Mouse (Mus musculus): ENCODE data around the gene Srsf3. TPM values are rescaled to one million over a fixed set of nuclear protein-coding genes. Genes with fewer than 3 reads are reported as not detected.

The Srsf3 gene
- total and polyA plus RNA-seq, 3 experiments = 64.5 to 84.9 (median 84.5) TPM

DNA sequence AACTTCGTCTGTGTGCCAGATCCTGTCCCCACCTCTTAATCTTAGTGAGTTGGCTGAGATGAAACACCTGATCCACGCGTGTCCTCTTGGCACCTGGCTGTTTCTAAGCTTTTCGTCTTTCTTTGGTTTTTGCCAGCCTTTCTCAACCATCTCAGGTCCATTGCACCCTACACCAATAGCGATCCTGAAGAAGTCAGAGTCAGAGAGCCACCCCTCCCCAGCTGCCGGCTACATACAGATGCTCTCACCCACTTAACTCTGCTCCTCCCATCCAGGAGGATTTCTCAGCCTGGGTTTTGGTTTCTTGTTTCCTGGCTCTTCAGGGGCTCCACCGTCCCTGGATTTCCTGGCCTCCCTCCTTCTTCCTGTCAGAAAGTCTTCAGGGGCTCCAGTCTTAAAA, 13.0 kb upstream of the Srsf3 start:
- H3K36me3 ChIP-seq (ENCODE audit: control insufficient read depth, insufficient read depth, low read length) = no peaks in the 10 kb centered on the region
- H3K27me3 ChIP-seq (ENCODE audit: control insufficient read depth, insufficient read depth, low read length) = no peaks in the 10 kb centered on the region
- no peak overlapping the region for H3K27ac ChIP-seq
- DNase-seq = no peak
- TF ChIP-seq POLR2A (IDR thresholded peaks at IDR 0.05; ENCODE audit: insufficient read depth, low read depth, low read length) (no peak), EP300 (IDR thresholded peaks at IDR 0.05; ENCODE audit: insufficient read depth, low read depth, low read length) (no peak), CTCF (IDR thresholded peaks at IDR 0.05) (no peak)
- no peak overlapping the region for H3K9ac ChIP-seq (ENCODE audit: low read depth, low read length)
- intact Hi-C loops (cut with DNase I) = no loop called here
- H3K4me1 ChIP-seq (ENCODE audit: control insufficient read depth, insufficient read depth, low read length) = no peaks in the 10 kb centered on the region; the same call in 1 of the 2 replicates
- 66% methylated on average over 7 of the region's 7 CpGs for WGBS
- H3K4me3 ChIP-seq = no peak overlapping the region
- no peaks in the 10 kb centered on the region for H3K79me2 ChIP-seq (replicated peaks; ENCODE audit: control insufficient read depth, insufficient read depth, low read length)

DNA sequence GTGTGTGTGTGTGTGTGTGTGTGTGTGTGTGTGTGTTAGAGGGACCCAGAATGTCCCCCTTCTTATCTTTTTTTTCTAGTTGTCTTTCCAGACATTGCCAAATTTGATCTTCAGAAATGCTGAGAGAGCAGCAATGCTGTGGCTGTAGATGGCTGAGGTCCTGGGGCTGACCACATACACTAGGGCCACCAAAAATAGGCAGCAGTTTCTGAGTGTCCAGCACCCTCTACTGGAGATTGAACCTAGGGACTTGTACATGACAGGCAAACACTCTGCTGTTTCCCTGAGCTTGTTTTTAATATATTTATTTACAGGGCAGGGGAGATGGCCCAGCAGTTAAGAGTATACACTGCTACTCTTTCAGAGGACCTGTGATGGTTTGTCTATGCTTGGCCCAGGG, 12.0 kb upstream of the Srsf3 start:
- Histone ChIP-seq H3K9ac (ENCODE audit: low read depth, low read length) (no peak overlapping the region), H3K27me3 (ENCODE audit: control insufficient read depth, insufficient read depth, low read length) (no peaks in the 10 kb centered on the region), H3K4me1 (ENCODE audit: control insufficient read depth, insufficient read depth, low read length) (peaks cover 1% of the 10 kb centered on the region), H3K79me2 (replicated peaks; ENCODE audit: control insufficient read depth, insufficient read depth, low read length) (no peaks in the 10 kb centered on the region), H3K4me3 (no peak overlapping the region), H3K36me3 (ENCODE audit: control insufficient read depth, insufficient read depth, low read length) (no peaks in the 10 kb centered on the region), H3K27ac (no peak overlapping the region)
- TF ChIP-seq CTCF (IDR thresholded peaks at IDR 0.05) (peak; percentile 59), POLR2A (IDR thresholded peaks at IDR 0.05; ENCODE audit: insufficient read depth, low read depth, low read length) (no peak), EP300 (IDR thresholded peaks at IDR 0.05; ENCODE audit: insufficient read depth, low read depth, low read length) (peak; percentile 40; the same call in 1 of the 2 replicates)
- DNase-seq = no peak
- intact Hi-C loops (cut with DNase I) = loop anchor here (5.0 kb wide), 2 partner anchors 33 to 88 kb away; no protein-coding TSS in a partner anchor

DNA sequence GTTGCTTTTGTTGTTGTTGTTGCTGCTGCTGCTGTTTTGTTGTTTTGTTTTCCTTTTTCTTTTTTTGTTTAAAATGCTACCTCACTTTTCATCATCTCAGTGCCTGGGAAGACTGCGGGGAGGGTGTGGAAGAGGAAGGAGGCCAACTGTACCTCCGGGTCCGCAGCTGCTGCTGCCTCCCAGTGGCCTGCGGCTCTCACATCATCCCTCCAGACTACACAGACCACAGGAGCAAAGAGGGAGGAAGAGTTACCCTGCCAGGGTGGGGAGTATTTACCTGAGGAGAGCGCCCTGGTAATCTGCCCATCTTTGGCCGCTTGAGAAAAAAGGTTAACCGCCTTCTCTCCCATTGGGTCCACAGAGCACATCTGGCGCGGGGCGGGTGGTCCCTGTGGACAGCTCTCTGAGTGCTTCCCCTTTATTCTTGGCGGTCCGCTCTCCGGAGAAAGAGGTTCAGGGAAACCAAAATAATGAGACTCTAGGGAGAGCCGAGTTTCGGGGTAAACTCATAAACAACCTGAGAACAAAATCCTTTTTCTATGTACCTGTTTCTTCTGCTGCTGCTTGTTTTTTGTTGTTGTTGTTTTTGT, 10.1 kb upstream of the Srsf3 start:
- Histone ChIP-seq H3K27ac (no peak overlapping the region), H3K4me3 (no peak overlapping the region), H3K4me1 (ENCODE audit: control insufficient read depth, insufficient read depth, low read length) (peaks cover 1% of the 10 kb centered on the region), H3K9ac (ENCODE audit: low read depth, low read length) (no peak overlapping the region), H3K27me3 (ENCODE audit: control insufficient read depth, insufficient read depth, low read length) (no peaks in the 10 kb centered on the region), H3K36me3 (ENCODE audit: control insufficient read depth, insufficient read depth, low read length) (no peaks in the 10 kb centered on the region), H3K79me2 (replicated peaks; ENCODE audit: control insufficient read depth, insufficient read depth, low read length) (no peaks in the 10 kb centered on the region)
- 0 out of 2 replicates have a peak, but pooled peaks have one; percentile 45 for TF ChIP-seq EP300 (IDR thresholded peaks at IDR 0.05; ENCODE audit: insufficient read depth, low read depth, low read length)
- peak; percentile 70 for TF ChIP-seq CTCF (IDR thresholded peaks at IDR 0.05)
- no peak for TF ChIP-seq POLR2A (IDR thresholded peaks at IDR 0.05; ENCODE audit: insufficient read depth, low read depth, low read length)
- 21% methylated on average over 15 of the region's 15 CpGs for WGBS
- intact Hi-C loops (cut with DNase I) = loop anchor here (5.0 kb wide), 2 partner anchors 35 to 90 kb away; no protein-coding TSS in a partner anchor
- DNase-seq = peak; percentile 42 to 53

DNA sequence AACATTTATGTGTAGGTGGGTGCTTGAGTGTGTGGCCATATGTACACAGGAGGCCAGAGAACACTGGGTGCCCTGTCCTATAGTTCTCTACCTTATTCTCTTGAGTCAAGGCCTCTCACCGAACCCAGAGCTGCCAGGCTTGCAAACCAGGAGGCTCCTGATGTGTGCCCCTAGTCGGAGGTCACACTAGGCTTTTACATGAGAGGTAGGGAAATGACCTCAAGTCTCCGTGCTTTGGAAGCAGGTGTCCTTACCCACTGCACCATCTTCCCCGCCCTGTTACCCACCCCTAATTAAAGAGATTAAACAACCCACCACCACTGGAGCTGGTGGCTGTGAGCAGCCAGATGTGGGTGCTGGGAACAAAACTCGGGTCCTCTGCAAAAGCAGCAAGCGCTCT, 9.1 kb upstream of the Srsf3 start:
- Histone ChIP-seq H3K9ac (ENCODE audit: low read depth, low read length) (no peak overlapping the region), H3K27me3 (ENCODE audit: control insufficient read depth, insufficient read depth, low read length) (no peaks in the 10 kb centered on the region), H3K4me1 (ENCODE audit: control insufficient read depth, insufficient read depth, low read length) (peaks cover 1% of the 10 kb centered on the region), H3K36me3 (ENCODE audit: control insufficient read depth, insufficient read depth, low read length) (no peaks in the 10 kb centered on the region), H3K79me2 (replicated peaks; ENCODE audit: control insufficient read depth, insufficient read depth, low read length) (no peaks in the 10 kb centered on the region), H3K27ac (no peak overlapping the region), H3K4me3 (no peak overlapping the region)
- DNase-seq = no peak
- TF ChIP-seq CTCF (IDR thresholded peaks at IDR 0.05) = no peak
- no peak for TF ChIP-seq EP300 (IDR thresholded peaks at IDR 0.05; ENCODE audit: insufficient read depth, low read depth, low read length)
- TF ChIP-seq POLR2A (IDR thresholded peaks at IDR 0.05; ENCODE audit: insufficient read depth, low read depth, low read length) = no peak
- intact Hi-C loops (cut with DNase I) = loop anchor here (5.0 kb wide), 2 partner anchors 36 to 91 kb away; no protein-coding TSS in a partner anchor
- 90% methylated on average over 6 of the region's 6 CpGs for WGBS

DNA sequence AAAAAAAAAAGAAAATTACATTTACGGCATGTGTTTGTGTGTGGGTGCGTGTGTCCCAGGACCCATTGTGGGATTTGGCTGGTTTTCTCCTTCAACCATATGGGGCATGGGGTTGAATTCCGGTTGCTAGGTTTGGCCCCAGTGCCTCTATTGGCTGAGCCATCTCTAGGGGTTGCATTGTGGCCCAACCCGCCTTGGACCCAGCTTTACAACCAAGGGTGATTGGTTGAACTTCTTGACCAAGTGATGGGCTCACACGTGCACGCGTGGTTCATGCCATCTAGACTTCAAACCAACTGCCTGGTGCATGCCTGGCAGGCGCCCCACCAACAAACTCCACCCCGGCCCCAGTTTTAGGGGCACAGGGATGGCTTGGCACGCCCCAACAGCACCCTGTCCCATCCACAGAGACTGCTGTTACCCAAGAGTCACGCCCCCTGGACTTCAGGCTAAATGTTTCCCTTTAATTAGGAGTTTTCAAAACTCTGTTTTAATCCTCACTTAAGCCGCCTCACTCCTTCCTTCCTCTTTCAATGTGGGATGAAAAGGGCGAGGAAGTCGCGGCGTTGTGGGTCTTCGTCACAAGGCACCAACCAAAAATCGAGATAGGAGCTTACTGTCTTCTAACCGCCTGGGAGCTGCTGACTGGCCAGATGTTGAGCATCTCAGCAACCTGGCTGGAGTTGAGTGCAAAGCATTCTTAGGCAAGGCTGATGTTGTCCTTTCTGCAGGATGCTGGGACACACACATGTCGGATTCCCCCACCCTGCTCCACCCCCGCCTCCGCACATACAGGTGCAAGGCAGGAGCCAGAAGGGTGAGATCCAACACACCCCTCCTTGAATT, 8.2 kb upstream of the Srsf3 start:
- intact Hi-C loops (cut with DNase I) = loop anchor here (5.0 kb wide), 2 partner anchors 37 to 92 kb away; no protein-coding TSS in a partner anchor
- TF ChIP-seq EP300 (IDR thresholded peaks at IDR 0.05; ENCODE audit: insufficient read depth, low read depth, low read length) (no peak), POLR2A (IDR thresholded peaks at IDR 0.05; ENCODE audit: insufficient read depth, low read depth, low read length) (no peak), CTCF (IDR thresholded peaks at IDR 0.05) (no peak)
- no peak overlapping the region for H3K4me3 ChIP-seq
- H3K79me2 ChIP-seq (replicated peaks; ENCODE audit: control insufficient read depth, insufficient read depth, low read length) = no peaks in the 10 kb centered on the region
- no peaks in the 10 kb centered on the region for H3K36me3 ChIP-seq (ENCODE audit: control insufficient read depth, insufficient read depth, low read length)
- no peak for DNase-seq
- no peak overlapping the region for H3K27ac ChIP-seq
- no peaks in the 10 kb centered on the region for H3K27me3 ChIP-seq (ENCODE audit: control insufficient read depth, insufficient read depth, low read length)
- peaks cover 1% of the 10 kb centered on the region for H3K4me1 ChIP-seq (ENCODE audit: control insufficient read depth, insufficient read depth, low read length)
- no peak overlapping the region for H3K9ac ChIP-seq (ENCODE audit: low read depth, low read length)
- 75% methylated on average over 22 of the region's 22 CpGs for WGBS

All from heart, adult 2 months (tissue).